Mouse (Mus musculus): ENCODE measurements around the gene Mef2c. TPM values are rescaled to one million over a fixed set of nuclear protein-coding genes. Genes with fewer than 3 reads are reported as not detected.
A peak's percentile ranks its signal among the peaks of the same experiment; 100 is the strongest.

Mef2c gene
- 10 to 100 TPM; 47.2 to 53.0 TPM for total RNA-seq (2021)
- long read RNA-seq, experiment 1, full-length matches to known transcripts = 4 of 22 reads
- long read RNA-seq, experiment 1, partial matches to known transcripts = 2 of 22 reads
- long read RNA-seq, experiment 1, other reads (novel, unspliced or antisense) = 16 of 22 reads
- long read RNA-seq, experiment 2, partial matches to known transcripts = 0 of 3 reads
- long read RNA-seq, experiment 2, other reads (novel, unspliced or antisense) = 3 of 3 reads

DNA sequence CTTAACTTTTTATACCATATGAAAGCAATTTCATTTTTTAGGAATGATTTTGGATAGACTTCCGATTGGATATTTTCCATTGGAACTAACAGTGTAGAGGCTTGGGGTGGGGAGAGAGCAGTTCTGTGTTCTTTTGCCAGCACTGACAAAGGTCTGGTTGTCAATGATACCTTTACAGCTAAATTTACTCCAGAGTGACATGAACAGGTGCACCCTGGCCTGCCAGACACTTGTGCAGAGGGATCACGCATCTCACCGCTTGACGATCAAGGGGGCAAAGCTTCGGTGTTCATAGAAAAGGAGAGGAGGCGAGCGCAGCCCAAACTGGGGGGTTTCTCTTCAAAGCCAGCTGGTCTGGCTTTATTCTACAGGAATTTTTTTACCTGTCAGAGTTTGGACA is at the start of gene Mef2c:
Gene Mef2c (plus strand): TSS at position 116 of the 400 bp plus-strand sequence.
- no peak for DNase-seq

DNA sequence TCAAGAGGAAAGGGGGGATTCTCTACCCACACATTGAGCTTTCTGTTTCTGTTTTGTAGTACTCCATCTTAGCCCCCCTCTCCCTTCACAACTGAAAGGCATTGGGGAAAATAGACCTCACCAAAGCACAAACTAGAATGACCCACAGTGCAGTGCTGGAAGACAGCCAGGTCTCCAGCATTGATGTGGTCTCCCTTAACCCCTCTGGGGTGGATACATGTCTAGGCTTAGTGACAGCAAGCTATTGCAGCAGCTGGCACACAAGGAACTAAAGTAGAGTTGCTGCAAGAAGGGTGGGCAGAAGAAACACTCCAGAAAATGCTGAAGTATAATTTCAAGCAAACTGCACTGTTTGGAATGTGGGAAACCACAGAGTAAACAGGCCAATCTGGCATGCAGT is 45.1 kb upstream of the Mef2c start:
- no peak for DNase-seq

DNA sequence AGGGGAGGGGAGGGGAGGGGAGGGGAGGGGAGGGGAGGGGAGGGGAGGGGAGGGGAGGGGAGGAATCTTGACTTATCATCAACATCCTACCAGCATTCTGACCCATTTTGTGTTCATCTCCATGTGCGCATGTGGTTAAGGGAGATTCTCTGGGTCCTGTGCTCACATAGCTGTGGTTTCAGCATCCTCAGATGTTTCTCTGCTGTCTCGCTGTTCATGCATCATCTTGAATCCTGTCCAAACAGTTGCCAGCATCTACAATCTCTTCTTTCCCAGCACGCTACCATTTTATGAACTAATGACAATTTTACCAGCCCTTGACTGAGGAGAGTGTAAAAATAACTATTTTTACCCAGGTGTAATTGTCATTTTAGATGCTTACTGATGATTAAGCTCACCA is 44.2 kb upstream of the Mef2c start:
- DNase-seq = no peak

DNA sequence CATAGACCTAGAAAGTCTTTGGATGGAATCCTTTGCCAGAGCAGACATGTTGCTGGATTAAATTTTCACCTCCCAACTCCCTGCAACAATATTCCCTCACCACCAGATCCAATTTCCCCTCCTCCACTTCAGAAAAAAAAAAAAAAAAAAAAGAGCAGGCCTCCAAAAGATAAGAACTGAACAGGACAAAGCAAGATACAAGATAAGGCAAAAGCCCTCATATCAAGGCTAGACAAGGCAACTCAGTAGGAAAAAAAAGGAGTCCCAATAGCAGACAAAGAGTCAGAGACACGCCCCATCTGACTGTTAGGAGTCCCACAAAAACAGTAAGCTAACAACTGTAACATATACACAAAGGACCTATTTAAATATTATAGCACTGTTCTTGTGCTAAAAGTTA is 43.2 kb upstream of the Mef2c start:
- DNase-seq = no peak

DNA sequence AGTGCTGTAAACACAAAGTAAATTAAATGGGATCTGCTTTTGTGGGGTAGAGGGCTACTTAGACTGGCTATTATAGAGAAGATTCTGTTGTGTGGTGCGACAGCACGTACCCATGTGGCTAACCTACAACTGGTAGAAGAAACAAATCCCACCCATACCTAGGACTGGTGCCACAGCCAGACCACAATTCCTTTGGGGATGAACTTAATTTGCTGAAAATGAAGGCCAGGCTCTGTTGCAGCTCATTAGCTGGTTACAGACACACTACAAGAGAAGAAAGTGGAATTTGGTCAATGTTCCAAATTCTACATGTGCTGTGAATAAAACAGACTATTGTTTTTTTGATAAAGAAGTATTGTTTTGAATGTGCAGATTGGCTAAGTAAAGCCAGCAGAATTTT is 42.3 kb upstream of the Mef2c start:
- DNase-seq = no peak

DNA sequence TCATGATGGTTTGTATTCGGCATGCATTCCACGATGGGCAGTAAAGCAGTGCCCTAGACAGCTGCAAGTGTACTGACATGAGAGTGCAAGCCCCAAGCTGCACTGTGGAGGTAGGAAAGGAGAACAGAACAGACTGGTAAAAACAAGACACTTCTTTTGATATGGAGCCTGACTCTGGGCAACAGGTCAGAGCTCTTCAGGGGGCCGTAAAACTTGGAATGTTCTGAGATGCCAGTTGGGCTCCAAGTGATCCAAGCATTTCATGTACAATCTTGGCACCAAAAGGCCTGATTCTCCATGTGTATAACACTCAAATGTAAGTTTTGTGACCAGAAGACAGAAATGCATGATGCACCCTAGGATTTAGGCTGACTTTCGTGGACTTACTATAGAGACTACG is 37.1 kb upstream of the Mef2c start:
- no peak for DNase-seq

DNA sequence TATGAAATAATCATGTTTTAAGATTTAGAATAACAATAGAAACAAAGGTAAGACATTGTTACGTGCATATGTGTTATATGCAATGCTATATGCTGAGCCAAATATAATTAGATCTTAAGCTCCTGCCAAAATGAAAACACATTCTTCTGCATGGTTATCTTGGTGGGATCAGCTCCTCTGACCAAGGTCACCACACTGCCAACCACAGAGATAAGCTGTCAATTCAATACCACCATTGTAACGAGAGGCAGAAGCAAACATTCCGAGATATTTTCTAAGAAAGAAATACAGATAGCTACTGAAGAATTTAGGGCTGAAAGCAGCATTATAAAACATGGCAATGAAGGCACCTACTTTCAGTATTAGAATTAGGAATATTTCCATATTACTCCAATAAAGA is 35.0 kb upstream of the Mef2c start:
- no peak for DNase-seq

DNA sequence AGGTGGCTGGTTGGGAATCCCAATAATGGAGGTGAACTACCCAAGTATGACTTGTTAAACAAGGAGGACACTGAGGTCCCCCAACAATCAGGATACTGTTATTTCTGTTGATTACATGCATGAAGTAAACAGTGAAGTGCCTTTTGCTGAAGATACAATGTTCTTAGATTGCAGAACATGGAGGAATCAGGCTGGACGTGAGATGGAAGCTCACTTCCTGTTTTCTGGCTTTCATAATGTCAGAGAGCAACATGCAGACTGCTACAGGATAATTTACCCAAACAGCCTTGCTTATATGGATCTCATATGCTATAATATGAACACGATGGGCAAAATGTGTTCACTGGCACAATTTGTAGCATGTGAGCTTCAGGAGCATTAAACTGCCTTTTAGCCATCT is 30.1 kb upstream of the Mef2c start:
- no peak for DNase-seq

DNA sequence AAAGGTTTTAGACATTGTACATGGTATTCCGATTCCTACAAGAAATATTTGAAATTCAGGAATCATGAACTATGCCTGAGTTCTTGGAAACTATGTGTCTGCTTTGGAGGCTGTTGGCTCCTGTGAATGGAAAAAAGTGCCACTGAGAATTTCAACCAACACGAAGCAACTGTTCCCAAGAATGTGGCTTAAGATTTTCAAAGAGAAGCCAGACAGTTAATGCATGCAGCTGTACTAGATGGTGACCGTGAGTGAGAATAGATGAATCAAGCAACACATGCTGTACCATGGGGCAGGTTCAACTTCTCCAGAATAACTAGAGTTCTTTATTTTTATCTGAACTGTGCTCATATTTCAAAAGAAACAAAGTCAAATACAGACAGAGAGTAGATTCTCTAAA is 23.4 kb upstream of the Mef2c start:
- no peak for DNase-seq

DNA sequence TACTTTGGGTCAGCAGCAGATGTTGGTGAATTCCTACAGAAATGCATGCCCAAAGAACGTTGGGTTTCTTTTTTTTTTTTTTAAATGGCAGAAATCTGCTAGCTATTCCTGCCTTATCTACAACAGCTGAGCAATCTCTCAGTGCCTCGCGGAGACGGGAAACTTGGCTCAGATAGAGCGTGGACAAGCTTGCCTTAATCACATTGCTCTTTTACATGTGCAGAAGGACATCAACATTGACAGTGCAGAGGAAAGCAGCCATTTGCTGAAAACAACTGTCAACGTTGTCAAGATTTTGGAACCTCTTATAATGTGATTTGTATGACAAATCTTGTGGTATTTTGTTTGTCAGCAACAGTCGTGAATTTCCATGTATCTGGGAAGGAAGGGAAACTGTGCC is 22.5 kb upstream of the Mef2c start:
- DNase-seq = no peak

DNA sequence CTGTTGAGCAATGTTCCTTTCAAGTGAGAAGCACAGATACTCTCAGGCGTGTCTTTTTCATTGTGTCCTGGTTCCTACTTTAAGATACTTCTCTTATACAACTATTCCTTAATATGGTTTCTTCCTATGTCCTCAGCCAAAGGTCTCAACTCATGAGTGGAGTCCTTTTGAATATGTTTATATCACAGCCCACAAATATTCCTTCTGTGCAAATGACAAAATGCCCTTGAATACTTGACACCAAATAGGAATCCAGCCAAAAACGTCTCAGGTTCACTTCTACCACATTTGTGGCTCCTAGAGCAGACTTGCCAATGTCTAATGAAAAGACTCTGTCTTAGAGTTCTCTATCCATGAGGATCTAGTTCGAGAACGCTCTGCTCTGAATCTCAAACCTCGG is 21.7 kb upstream of the Mef2c start:
- DNase-seq = peak in 1 of 2 experiments; percentile 3

DNA sequence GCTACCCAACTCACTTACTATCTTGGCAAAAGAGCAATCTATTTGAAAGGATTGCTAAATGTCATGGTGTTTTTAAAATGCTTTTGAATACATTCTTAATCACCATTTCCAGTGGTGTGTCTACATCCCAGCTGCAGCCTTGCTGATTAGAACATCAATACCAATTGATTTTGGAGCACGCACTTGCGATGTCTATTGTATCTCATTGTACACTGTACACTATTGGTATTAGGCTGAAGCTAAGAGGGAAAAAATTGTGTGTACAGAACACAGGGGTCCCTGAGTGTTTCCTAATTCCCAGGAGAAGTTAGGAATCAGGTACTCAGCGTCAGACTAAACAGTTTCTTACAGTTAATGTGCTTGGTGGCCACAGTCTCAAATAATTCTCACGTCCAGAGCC is 19.6 kb upstream of the Mef2c start:
- DNase-seq = no peak

DNA sequence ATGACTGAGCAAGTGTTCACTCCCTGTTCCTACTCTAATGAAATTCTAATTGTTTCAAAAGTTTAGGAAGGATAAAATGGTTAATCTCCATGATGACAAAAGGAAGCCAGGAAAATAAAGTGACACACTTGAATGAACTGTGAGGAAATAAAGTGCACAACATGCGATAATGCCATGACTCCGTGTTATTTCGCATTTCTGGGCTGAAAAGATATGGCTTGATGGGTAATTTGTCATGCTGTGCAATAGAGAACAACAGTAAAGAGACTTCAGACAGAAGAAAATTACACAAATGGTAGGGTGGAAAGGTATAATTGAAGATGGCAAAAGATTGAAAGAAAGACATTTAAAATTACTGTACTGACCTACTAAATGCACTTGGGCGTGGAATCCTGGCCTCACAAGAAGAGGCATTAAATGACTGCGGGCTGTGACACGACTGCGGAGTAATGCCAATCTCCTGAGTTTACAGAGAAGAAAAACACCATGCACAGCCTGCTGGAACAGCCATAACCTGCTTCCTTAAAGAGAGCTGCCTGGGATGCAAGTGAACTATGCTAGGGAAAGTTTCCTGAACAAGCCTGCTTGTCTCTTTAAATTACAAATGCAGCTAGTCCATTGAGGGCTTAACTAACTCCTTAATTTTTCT is 19.0 kb upstream of the Mef2c start:
- DNase-seq = no peak

DNA sequence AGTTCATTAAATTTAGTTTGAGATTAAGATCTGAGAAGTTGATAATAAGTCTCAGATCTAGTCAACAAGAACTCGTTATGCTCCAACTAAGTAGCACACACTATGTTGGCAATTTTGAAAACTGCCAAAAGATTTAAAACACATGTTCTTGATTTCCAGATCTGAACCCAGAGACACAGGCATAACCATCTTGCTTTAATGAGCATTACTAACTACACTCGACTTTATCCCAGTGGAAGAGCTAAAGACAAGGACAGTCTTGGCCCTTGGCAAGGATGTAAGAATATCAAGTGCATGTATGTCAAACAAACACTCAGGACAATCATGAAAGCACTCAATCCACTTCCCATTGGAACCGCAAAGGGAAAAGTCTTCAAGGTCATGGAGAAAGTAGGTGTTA is 11.8 kb upstream of the Mef2c start:
- DNase-seq = no peak

DNA sequence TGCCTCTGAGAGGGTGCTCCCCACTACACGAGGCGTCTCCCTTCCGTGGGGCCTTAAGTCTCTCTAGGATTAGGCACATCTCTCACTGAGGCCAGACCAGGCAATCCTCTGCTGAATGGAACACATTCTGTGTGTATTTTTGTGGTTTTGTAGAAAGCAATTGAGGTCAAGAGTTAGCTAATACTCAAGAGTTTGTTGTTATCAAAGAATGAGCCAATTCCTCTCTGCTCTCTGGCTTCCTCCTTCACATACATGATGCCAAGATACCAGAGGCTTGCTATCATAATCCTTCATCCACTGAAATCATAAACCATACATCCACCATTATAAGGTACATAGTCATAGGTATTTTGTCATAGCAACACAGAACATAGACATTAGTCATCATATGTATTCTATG is 6.1 kb upstream of the Mef2c start:
- DNase-seq = no peak

DNA sequence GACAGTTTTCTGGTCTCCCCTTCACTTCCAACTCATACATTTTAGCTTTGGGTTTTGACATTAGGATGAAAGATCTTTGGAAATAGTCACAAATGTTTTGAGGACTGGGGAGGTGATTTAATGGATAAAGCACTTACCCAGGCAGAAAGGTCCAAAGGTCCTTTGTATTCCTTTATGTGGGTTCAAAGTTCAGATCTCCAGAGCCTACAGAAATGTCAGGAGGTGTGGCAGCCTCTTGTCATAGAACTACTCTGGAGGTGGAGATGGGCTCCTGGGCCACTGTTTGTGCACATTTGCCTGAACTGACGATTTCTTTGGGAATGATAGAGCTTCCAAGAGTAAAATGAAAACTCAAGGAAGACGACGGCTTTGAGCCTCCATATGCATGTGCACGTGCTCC is 4.3 kb upstream of the Mef2c start:
- DNase-seq = no peak

DNA sequence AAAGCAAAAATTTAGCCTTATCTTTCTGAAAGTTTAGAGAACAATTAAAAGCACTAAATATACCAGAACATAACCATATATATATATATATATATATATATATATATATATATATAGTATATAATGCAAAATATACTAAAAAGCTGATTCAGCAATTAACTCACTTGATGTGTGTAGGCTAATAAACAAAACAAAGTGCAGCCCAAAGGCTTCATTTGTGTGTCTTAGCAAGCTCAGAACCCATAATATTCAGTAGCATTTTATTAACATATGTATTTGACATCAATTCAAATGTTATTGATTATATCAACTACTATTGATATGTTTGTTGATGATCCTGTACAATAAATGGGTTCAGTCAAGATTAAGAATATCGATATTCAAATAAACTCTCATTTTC is 3.9 kb downstream of the Mef2c start:
- DNase-seq = no peak

DNA sequence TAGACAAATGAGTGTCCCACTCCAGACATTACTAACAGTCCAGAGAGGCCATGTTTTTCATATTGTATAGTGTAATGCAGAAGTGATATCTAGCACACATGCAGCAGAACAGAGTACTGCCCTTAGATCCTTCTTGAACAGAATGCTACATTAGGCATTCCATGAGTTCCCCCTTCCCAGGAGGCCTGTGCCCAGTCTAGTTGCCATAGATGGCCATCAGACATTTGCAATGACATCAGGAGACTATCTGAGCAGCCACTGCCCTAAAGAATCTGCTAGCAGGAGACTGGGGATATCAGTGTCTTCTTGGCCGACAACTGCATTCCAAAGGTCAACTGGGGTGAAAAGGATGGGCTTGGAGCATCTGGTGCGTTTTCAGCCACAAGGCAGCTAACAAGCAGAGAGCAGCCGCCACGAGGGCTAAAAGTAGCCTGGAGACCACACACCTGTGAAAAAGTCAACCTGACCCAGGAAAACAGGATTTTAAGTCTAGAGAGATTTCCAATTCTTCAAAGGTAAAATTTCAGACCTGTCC is 11.2 kb downstream of the Mef2c start:
- no peak for DNase-seq

DNA sequence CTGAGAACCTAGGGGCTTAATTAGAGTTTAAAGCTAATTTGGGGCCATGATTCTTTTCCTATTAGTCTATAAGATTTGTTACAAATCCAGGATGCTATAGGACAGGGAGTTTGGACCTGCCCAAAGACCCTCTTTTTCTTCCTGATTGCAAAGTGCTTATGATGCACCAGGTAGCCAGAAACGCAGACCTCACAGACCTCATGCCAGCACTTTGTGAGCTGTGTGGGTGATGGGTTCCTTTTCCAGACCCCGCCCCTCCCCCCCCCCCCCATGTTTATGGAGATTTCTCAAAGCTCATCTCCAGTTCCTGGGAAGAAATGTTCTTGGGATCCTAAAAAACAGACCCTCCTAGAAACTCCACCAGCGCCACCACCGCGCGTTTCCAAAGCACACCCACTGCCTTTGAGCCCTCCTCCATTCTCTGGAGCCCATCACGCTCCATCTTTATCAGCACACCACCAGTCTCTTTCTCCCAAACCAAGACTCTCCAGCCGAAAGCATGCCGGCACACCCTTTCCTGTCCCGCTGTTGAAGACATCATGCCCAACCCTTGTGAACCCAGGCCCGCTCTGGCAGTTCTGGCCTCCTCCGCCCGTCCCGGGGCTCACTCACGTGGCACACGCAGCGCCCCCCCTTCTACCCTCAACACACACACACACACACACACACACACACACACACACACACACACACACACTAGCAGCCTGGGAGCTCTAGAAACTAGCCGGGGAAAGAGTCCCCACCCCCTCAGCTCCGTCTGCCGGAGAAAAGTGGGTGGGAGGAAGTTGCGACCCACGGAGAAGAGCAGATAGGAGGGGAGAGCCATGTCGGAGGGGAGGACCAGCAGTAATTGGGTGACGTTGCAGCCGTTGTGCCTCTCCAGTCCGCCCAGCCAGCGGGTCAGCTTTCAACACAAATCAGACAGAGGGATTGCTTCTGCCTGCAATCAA is 14.1 kb downstream of the Mef2c start:
- DNase-seq = peak; percentile 69 to 75

DNA sequence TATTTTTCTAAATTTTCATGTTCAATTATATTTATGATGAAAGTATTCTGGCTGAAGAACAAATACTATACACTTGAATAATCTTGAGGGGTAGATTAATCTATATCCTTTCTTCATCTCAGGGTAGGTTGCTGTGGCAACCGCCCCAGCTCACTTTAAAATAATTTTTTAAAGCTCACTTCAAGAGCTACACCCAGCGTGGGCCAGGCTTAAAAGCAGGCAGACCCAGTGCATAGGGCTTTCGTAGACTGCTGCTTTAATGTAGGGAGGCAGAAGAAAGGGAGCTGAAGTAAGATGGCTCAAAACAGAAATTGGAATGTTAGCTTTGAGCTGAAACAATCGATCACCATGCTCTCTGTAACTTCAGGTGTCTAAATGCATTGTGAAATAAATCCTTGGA is 17.0 kb downstream of the Mef2c start:
- DNase-seq = no peak

DNA sequence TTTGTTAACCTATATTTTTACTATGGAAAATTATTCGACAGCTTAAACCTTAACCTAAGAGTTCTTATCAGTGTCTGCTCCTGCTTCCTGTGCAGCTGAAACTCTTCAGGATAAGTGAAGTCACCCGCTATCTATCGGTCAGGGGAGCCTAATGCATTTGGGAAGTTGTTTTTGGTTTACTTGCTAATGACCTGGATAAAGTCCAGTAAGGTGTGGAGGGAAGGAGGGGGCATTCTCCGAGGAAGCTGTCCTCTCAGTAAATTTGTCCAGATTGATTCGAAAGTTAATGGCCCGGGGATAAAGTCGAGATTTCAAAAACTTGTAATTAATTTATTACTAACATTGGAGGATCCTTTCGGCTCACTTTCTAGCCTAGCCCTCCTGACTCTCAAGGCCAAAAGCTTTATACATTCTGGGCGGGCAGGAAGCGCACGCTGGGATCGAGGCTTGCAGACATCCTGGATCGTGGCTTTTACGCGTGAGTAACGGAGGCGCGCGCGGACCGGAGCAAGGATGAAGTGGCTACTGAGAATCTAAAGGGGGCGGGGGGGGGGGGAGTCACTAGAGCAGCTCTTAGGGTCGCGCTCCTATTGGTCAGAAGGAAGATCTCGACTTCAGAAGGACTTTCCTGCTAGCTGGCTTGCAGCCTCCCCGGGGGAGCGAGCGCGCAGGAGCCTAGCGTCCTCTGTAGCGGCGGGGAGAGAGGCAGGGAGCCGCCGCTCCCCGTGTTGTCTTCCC is 19.6 kb downstream of the Mef2c start:
- peak; percentile 68 to 81 for DNase-seq

All from adrenal gland, postnatal 36 days (tissue).